Mouse (Mus musculus) testis, postnatal 14 days (tissue): ENCODE results near the gene Epb41l2.

ENCODE experiments used
- DNase-seq: peaks from one replicate; pipeline ENCODE4 v3.0.0; 2021; ENCODE audit warnings: low spot score

The Epb41l2 gene

DNA sequence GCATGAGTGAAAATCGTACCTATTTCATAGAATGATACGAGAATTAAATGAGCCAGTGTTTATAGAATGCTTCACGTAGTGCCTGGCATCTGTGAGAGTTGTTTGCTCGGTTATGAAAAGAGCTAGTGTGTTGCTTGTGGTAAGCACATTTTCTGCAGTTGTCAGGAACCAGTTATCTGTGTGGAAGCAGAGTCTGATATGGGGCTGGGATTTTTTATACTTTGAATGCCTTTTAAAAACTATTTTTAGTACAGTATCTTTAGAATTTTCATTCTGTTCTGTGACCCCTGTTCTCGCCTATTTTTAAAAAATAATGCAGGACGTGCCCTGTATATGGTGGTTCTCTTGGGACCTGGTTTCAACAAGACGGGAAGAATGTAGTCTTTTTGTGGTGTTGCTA, 6.1 kb downstream of the Epb41l2 start:
- DNase-seq: no peak

- no peak for DNase-seq
Measured at GRCm38 (mm10) chr10:25366691-25367090, 7.1 kb downstream of the Epb41l2 start.

- DNase-seq: no peak
Measured at GRCm38 (mm10) chr10:25368928-25369327, 9.3 kb downstream of the Epb41l2 start.

- no peak for DNase-seq
Measured at GRCm38 (mm10) chr10:25369691-25370090, 10.1 kb downstream of the Epb41l2 start.

DNA sequence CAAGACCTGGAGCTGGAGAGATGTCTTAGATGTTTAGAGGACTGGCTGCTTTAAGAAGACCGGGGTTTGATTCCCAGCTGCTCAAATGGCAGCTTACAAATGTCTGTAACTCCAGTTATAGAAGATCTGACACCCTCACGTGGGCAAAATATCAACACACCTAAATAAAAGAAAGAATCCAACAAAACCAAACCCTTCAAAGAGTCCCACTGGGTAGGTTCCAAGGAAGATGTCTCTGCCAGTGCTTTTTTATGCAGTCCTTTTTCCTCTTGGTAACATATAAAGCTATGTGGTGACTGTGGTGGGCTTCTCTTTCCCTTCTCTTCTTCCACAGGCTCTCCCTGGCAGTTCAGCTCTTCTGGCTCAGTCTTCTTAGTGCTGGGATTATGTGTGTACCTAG, 11.7 kb downstream of the Epb41l2 start:
- DNase-seq: no peak

DNA sequence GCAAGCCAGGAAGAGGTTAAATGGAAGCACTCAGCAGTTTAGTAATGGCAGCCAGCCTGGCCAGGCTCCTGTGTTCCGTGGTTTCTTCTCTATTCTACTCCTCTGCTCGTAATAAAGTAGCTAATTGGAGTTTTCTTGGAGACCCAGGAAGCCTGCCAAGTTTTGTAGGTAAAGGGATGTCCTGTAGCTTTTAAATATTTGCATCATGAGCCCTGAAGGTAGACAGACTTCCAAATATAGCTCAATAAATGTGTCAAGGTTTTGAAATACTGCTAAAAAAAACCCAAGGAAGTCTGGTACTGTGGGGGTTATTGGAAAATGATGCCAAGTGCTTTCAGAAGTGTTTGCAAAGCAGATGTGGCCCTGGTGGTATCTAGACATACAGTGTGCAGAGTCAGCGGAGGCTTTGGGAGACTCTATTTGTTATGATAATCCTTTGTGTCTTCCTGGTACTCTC, 12.3 kb downstream of the Epb41l2 start:
- DNase-seq: no peak

DNA sequence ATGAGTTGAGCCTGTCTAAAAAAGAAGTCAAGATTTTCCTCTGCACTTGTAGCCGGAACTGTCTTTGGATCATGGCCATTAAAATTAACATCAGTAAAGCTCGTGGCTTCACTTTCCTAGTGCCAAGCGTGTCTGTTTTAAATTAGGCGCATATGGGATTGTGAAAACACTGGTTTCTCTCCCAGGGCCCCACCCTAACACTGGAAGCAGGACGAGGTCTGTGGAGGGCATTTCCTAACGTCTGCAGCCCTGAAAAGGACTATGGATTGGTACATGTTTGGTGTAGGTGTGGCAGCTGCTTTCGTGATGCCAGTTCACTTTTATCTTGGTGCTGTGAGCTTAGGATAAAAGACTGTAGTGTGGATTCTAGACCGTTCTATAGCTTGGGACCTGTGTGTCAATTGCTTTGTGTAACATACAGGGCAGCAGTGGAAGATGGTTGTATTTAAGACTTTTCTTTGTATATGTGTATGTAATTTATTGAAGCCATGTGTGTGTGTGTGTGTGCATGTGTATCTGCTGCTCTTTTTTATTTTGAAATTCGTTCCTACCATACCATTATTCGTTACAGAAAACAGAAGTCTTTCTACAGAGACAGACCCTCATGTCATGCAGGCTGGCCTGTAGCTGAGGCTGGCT, 13.0 kb downstream of the Epb41l2 start:
- DNase-seq: no peak

DNA sequence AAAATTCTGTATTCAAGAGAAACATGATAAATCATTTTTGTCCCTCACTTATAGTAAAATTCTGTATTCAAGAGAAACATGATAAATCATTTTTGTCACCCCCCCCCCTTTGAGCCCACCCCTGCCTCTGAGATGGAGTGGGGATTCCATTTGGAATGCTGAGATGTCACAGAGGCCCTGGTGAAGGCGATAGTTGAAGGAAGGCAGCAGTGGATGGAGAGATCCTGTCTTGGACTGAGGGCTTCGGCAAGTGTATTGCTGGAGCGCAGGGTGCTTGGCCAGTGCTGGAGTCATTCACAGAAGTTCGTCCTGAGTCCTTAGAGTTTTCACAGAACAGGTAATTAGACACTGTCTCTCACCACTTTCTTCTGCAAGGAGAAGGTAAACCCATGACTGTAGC, 15.4 kb downstream of the Epb41l2 start:
- DNase-seq: no peak

DNA sequence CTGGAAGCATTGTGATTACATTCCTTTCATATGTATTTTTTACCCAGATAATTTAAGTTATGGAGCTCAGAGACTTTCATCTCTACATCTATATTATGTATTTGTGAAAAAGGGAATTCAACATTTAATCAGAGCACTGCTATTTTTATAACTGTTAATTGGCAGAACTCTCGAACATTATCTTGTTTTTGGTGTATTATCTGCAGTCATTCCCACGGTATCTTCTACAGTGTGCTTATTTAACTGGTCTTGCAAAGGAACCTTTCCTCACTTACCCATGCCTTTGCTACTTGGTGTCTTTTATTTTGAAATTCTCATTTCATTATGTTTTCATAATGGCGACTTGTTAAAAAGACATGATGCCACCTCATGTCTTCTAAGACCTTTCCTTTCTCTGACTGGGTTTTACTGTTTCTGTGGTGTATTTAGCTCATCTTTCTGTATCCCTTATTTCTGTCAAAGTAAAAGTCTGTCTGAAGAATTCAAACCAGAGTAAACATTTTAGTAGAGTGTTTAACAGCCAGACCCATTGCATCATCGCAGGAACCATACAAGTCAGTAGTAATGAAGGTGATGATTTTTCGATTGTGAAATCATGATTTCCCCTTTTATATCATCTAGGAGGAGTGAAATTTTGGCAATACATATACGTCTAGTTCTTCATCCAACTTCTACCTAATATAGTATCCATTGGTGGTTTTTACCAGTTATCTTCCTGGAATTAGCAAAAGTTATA, 21.3 kb downstream of the Epb41l2 start:
- DNase-seq: no peak

GRCm38 (mm10) chr10:25381951-25382350, 22.4 kb downstream of the Epb41l2 start:
- no peak for DNase-seq

DNA sequence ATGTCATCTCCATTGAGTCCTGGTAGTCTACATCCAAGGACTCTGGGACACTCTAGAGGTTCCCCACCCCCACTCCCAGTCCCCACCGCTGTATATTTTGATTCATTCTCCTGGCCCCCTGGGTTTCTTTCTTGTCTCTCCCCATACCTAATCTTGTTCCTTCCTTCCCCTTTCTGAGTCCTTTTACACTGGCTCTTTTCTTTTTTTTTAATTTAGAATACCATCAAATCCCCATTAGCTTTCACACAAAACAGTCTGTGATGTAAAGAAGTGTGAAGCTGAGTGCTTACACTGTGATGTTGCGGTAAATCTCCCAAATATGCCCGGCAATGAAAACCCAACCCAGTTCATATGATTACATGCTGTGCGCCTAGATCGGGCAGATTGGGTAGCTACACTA, 23.6 kb downstream of the Epb41l2 start:
- no peak for DNase-seq

DNA sequence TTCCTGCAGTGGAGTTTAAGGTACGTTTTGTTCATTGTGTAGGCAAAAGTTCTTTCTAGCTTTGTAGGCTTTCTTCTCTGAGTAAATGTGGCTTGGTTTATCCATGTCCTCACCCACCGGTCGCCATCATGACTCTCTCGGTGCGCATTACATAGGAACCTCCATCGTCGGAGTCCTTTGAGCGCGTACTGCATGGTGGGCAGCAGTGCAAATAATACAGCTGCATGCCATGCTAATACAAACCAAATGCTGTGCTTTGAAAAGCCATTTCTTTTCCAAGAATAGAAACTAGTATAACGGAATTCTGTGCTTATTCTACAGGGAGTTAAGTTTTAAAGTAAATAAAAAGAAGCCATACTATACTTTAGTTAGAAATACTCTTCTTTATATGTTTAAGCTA, 24.8 kb downstream of the Epb41l2 start:
- no peak for DNase-seq

DNA sequence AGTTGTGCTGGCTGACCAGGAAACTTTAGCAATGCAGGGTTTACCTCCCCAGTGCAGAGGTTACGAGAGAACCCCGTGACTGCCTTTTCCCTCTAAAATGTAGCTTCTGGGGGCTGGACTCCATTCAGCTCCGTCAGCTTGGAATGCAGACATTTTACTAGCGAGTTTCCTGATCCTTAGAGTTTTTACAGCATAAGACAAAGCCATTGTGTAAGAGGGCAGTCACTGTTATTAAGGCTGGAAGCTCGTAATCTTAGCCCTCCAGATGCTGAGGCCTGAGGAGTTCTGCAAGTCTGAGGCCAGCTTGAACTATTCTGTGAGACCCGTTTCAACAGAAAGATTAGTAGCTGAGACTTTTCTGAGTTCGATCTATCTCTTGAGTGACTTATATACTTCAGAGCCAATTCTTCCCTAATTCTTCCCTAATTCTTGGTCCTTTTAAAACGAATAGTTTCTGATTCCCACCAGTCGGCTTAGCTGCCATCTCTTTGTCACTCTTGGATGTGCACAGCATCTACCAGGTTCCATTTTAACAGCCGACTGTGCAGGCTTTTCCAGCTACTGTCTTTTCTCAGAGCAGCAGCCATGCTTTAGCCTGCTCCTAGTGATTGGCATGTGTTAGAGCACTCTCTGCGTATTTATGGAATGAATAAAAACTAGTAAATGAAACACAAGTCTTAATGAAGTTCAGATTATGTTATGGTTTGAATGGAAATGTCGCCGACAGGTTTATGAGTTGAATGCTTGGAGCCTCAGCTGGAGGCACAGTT, 26.4 kb downstream of the Epb41l2 start:
- DNase-seq: no peak

GRCm38 (mm10) chr10:25386868-25387267, 27.3 kb downstream of the Epb41l2 start:
- no peak for DNase-seq

DNA sequence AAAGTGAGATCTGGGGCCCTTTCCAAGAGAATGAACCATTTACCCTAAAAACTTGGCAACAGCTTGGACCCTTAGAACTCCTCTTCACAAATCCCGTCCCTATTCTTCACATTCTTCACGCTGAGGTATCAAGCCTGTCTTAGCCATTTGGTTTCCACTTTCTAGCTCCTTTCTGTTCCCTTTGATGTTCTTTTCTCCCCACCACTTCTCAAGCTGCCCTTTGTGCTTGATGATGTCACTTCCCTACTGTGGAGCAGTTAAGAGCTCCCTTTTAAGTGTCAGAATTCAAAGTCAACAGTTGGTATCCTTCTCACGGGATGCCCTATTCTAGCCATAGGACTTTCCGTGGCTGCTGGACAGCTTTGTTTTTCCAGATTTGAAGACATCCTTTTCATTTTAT, 27.7 kb downstream of the Epb41l2 start:
- DNase-seq: no peak

- DNase-seq: no peak
Measured at GRCm38 (mm10) chr10:25392786-25393185, 33.2 kb downstream of the Epb41l2 start.

DNA sequence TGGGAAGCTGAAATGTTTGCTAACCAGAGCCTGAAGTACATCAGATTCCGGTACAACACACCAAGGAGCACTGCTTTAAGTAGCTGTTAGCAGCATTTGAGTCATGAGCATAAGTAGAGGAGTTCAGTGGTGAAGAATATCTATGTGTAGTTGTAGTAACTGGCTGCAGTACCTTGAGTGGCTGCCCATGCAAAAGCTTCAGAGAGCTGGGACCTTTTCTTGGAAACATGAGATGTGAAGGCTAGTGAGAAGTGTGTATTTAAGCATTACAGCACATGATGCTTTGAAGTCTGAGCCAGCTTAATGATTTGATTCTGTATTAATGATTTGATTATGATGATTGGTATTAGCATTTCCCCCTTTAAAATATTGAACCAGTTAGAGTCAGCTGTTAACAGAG, 34.1 kb downstream of the Epb41l2 start:
- DNase-seq: no peak

GRCm38 (mm10) chr10:25395236-25395886, 35.8 kb downstream of the Epb41l2 start:
- no peak for DNase-seq

DNA sequence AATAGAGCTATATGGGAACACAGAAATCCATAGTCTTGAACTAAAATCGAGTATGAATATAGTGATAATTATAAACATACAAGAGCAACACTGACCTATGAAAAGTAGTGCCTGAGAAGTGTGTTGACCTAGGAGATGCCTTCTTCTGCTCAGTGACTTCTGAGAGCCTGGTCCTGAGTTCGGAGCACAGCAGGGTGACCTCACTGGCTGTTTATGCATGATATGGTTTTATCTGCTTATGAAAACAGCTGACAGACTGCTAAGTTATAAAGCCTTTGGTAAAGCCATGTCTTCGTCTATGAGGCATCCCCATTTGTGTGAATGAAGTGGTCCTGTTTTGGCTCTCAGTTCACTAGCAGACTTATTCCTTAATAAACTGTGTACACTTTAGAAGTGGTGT, 37.3 kb downstream of the Epb41l2 start:
- DNase-seq: no peak

DNA sequence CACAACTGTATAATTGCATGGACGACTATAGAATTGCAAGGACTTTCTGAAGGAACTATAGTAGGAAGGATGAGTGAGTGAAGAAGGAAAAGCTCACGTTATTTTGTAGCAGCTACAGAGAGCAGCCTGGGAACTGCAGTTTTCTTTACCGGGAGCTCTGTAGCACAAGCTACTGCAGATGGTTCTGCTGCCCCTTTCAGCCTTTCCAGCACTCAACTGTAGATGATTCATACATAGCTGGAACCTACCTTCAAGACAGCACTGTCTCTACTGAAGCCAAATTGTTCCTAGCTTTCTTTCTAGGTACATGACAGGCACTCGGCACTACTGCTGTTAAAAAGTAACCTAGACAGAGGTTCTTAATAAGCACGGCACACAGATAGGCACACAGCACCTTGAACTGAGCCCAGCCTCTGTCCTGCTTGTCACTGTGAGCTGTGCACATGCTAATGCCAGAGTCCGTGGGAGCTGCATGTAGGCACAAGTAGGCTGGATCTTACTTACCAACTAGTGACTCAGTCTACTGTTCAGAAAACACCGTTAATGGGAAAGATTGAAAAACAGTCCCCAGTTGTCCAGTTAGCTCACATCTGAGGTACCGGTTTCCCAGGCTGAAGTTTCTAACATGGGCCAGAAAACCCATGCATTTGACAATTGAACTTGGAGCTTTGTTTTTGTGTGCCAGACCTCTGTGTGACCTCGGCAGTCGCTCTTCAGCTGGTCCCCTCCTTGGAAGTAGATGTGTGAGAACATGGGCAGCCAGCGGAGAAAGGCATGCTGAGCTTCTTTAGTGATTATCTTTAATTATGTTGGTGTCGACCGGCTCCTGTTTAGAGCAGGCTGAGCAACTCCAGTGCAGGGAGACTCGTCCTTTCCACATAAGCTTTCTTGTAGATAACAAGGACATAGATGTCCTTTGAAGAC, 38.4 kb downstream of the Epb41l2 start:
- DNase-seq: no peak

DNA sequence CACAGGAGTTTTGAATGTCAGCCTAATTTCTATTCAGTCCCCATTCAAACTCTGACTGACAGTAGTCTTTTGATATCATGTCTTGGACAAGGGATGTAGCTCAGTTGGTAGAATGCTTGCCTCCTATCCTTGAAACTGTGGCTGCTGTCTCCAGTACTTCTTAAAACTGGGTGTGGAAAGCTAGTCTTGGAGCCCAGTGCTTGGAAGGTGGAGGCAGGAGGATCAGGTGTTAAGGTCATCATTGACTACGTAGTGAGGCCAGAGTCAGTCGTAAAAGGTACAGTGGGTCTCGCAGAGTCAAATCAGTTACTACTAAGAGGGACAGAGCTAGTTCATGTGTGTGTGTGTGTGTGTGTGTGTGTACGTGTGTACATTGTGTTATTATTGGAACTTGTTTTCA, 39.4 kb downstream of the Epb41l2 start:
- DNase-seq: no peak
